ENCODE assay signal across 11 mouse cellular contexts in genomic region chr15:103093655-103094054, GRCm38 (mm10).
DNase-seq lines count a peak whose midpoint lies in the region.
"Had no signal": no experiment of that assay in that cellular context is flagged by ENCODE, and none has a peak within 500 bp of the region (broad histone marks: within the 10 kb centered on the region; RNA-seq: fewer than 3 reads in every experiment).

No protein-coding gene starts in this region.

- DNase-seq in layer of hippocampus, adult 11-12 months (ENCODE audit: low spot score), result peak; percentile 40
- no peak for DNase-seq in layer of hippocampus, postnatal 25 days (ENCODE audit: extremely low spot score in 1 of 2, low spot score in 1 of 2)
- peak; percentile 48 to 68 for DNase-seq in frontal cortex, postnatal 10 days (ENCODE audit: low spot score in 2 of 2)
- DNase-seq in layer of hippocampus, adult 9-10 months (ENCODE audit: low spot score), result peak; percentile 8
- DNase-seq in right cerebral cortex, postnatal 14 days, result peak; percentile 54
- DNase-seq in B cell, adult 2 months, result no peak
- no peak for DNase-seq in lung, postnatal 36 days
- no peak for DNase-seq in lung, adult 18-20 months
- DNase-seq: heart, postnatal 36 days; lung, embryonic 14.5 days; retina, postnatal 1 day had no signal

Comparison
In these comparisons a context has a peak if more than half of its experiments do, and no peak if none do; other contexts are left out.
1. DNase-seq: peak in layer of hippocampus, adult 11-12 months (single experiment), frontal cortex, postnatal 10 days (2 of 2), layer of hippocampus, adult 9-10 months (single experiment) and right cerebral cortex, postnatal 14 days (single experiment); none in layer of hippocampus, postnatal 25 days (0 of 2), B cell, adult 2 months (0 of 2), lung, postnatal 36 days (single experiment) and lung, adult 18-20 months (0 of 2).